Mouse (Mus musculus) CH12.LX (cell line): ENCODE measurements around the gene Amn. TPM values are rescaled to one million over a fixed set of nuclear protein-coding genes. Genes with fewer than 3 reads are reported as not detected.

Experiments used
- DNase-seq: peaks from one replicate; pipeline ENCODE4 v3.0.0-alpha.2; 2013; ENCODE audit errors: extremely low read depth
- H3K27ac ChIP-seq: 2 replicates; pipeline ENCODE4 v1.5.1; 2012; ENCODE audit warnings: low read depth, mild to moderate bottlenecking, control low read depth, moderate library complexity; ENCODE audit not compliant: insufficient read depth
- H3K27me3 ChIP-seq: replicated peaks from 2 replicates; pipeline ENCODE3; 2012; ENCODE audit warnings: inconsistent platforms
- H3K36me3 ChIP-seq, 2 experiments: replicated peaks in 1 of 2; 2 replicates each; pipeline versions ENCODE3 to v1.6.1; 2012; ENCODE audit warnings: inconsistent platforms in 1 of 2, low read length in 1 of 2, mild to moderate bottlenecking in 1 of 2, mixed read lengths in 1 of 2, moderate library complexity in 1 of 2; ENCODE audit not compliant: control insufficient read depth in 1 of 2, insufficient read depth in 1 of 2
- H3K4me1 ChIP-seq, 2 experiments: 2 replicates each; pipeline ENCODE4 v1.6.1; 2012; ENCODE audit warnings: inconsistent platforms in 1 of 2, moderate library complexity in 1 of 2; ENCODE audit not compliant: insufficient read depth in 2 of 2, control insufficient read depth in 1 of 2
- H3K4me2 ChIP-seq: 2 replicates; pipeline ENCODE4 v1.6.1; 2012; ENCODE audit warnings: low read depth, mild to moderate bottlenecking, control low read depth; ENCODE audit not compliant: poor library complexity, insufficient read depth, severe bottlenecking
- H3K4me3 ChIP-seq, 3 experiments: fragments of 150-350 bp in 1 of 3; sonication (generic) in 1 of 3; replicated peaks in 1 of 3; 2 replicates each; pipeline versions ENCODE3 to v1.5.1; 2011 to 2012; ENCODE audit warnings: low read depth in 2 of 3, low read length in 2 of 3, mild to moderate bottlenecking in 2 of 3, moderate library complexity in 2 of 3, control low read depth in 1 of 3, improper control_type of control experiment in 1 of 3, inconsistent platforms in 1 of 3, mixed read lengths in 1 of 3; ENCODE audit not compliant: poor library complexity in 1 of 3
- H3K79me2 ChIP-seq: replicated peaks from 2 replicates; pipeline ENCODE4 v1.6.1; 2012; ENCODE audit warnings: mild to moderate bottlenecking, moderate library complexity; ENCODE audit not compliant: control insufficient read depth, poor library complexity, insufficient read depth, severe bottlenecking; ENCODE audit errors: extremely low read depth
- H3K9ac ChIP-seq: 2 replicates; pipeline ENCODE4 v1.6.1; 2012; ENCODE audit warnings: low read depth, mild to moderate bottlenecking, control low read depth, moderate library complexity; ENCODE audit not compliant: insufficient read depth
- H3K9me3 ChIP-seq: replicated peaks from 2 replicates; pipeline ENCODE3; 2012; ENCODE audit warnings: low read length, inconsistent platforms, mixed read lengths
- BHLHE40 ChIP-seq: IDR thresholded peaks from 2 replicates; pipeline ENCODE4 v1.6.1; 2011; ENCODE audit warnings: mild to moderate bottlenecking, low read depth, low read length, improper control_type of control experiment
- CHD1 ChIP-seq: IDR thresholded peaks from 2 replicates; pipeline ENCODE4 v1.6.1; 2012; ENCODE audit warnings: low read depth, low read length, improper control_type of control experiment, inconsistent platforms
- E2F4 ChIP-seq: IDR thresholded peaks from 2 replicates; pipeline ENCODE4 v1.6.1; 2011; ENCODE audit warnings: low read depth, low read length, improper control_type of control experiment; ENCODE audit not compliant: insufficient replicate concordance
- EP300 ChIP-seq: IDR thresholded peaks from 2 replicates; pipeline ENCODE4 v1.6.1; 2011; ENCODE audit warnings: low read length, improper control_type of control experiment
- HCFC1 ChIP-seq: IDR thresholded peaks from 2 replicates; pipeline ENCODE4 v1.6.1; 2012; ENCODE audit warnings: low read depth, mild to moderate bottlenecking, inconsistent platforms, low read length, improper control_type of control experiment
- KAT2A ChIP-seq: IDR thresholded peaks from 2 replicates; pipeline ENCODE4 v1.6.1; 2012; ENCODE audit warnings: low read length, improper control_type of control experiment, inconsistent platforms; ENCODE audit not compliant: insufficient replicate concordance
- MAFK ChIP-seq: IDR thresholded peaks from 2 replicates; pipeline ENCODE4 v1.6.1; 2011; ENCODE audit warnings: low read length, improper control_type of control experiment; ENCODE audit not compliant: insufficient replicate concordance
- MAX ChIP-seq: IDR thresholded peaks from 2 replicates; pipeline ENCODE4 v1.6.1; 2011; ENCODE audit warnings: low read length, improper control_type of control experiment
- MAZ ChIP-seq: IDR thresholded peaks from 2 replicates; pipeline ENCODE4 v1.6.1; 2012; ENCODE audit warnings: low read depth, mild to moderate bottlenecking, inconsistent platforms, low read length, improper control_type of control experiment, moderate library complexity
- NELFE ChIP-seq: IDR thresholded peaks from 2 replicates; pipeline ENCODE4 v1.6.1; 2011; ENCODE audit warnings: low read depth, low read length, improper control_type of control experiment
- RAD21 ChIP-seq: IDR thresholded peaks from 2 replicates; pipeline ENCODE4 v1.6.1; 2011; ENCODE audit warnings: low read depth, mild to moderate bottlenecking, low read length, improper control_type of control experiment, moderate library complexity
- RCOR1 ChIP-seq: conservative IDR thresholded peaks from 2 replicates; pipeline ENCODE4 v1.6.1; 2012; ENCODE audit warnings: low read depth, mild to moderate bottlenecking, inconsistent platforms, low read length, improper control_type of control experiment
- SIN3A ChIP-seq: IDR thresholded peaks from 2 replicates; pipeline ENCODE4 v1.6.1; 2012; ENCODE audit warnings: low read length, improper control_type of control experiment, inconsistent platforms
- TCF12 ChIP-seq: IDR thresholded peaks from 2 replicates; pipeline ENCODE4 v1.6.1; 2014; ENCODE audit warnings: low read depth, mild to moderate bottlenecking, inconsistent platforms, low read length, improper control_type of control experiment
- UBTF ChIP-seq: IDR thresholded peaks from 2 replicates; pipeline ENCODE4 v1.6.1; 2012; ENCODE audit warnings: low read depth, mild to moderate bottlenecking, inconsistent platforms, low read length, improper control_type of control experiment, moderate library complexity
- USF1 ChIP-seq: IDR thresholded peaks from 2 replicates; pipeline ENCODE4 v1.6.1; 2014; ENCODE audit warnings: low read depth, mild to moderate bottlenecking, inconsistent platforms, low read length, improper control_type of control experiment
- USF2 ChIP-seq: conservative IDR thresholded peaks from 2 replicates; pipeline ENCODE4 v1.6.1; 2011; ENCODE audit warnings: low read depth, low read length, improper control_type of control experiment
- ZC3H11A ChIP-seq: IDR thresholded peaks from 2 replicates; pipeline ENCODE4 v1.6.1; 2012; ENCODE audit warnings: low read depth, mild to moderate bottlenecking, inconsistent platforms, low read length, improper control_type of control experiment
- ZKSCAN1 ChIP-seq: IDR thresholded peaks from 2 replicates; pipeline ENCODE4 v1.6.1; 2012; ENCODE audit warnings: low read depth, inconsistent platforms, low read length, improper control_type of control experiment, borderline replicate concordance
- ZMIZ1 ChIP-seq: IDR thresholded peaks from 2 replicates; pipeline ENCODE4 v1.6.1; 2012; ENCODE audit warnings: low read depth, mild to moderate bottlenecking, inconsistent platforms, low read length, improper control_type of control experiment
- dilution Hi-C: fragments of 300-500 bp; cut with MboI; formaldehyde crosslinking; loops from 2 replicates; pipeline ENCODE4 v1.14.3; 2020; ENCODE audit warnings: low sequenced_read_pairs; ENCODE audit not compliant: extremely low pct_unique_long_range_greater_than_20kb, extremely low pct_ligation_motif_present
- in situ Hi-C: fragments of 300-500 bp; cut with MboI; formaldehyde crosslinking; loops from 3 replicates; pipeline ENCODE4 v1.14.3; 2019; ENCODE audit warnings: low sequenced_read_pairs, low pct_ligation_motif_present, low pct_unique_long_range_greater_than_20kb, mixed read lengths
- polyA plus RNA-seq: library from polyadenylated mRNA; unstranded; fragments of >175 nt; gene quantifications from 2 replicates; pipeline ENCODE4 v1.2.1, GENCODE M21; 2012; ENCODE audit warnings: low read depth; ENCODE audit not compliant: insufficient read length
- total RNA-seq, 2 experiments: library from RNA; depleted of rRNA; stranded (reverse); fragments of 300-350 nt in 1 of 2; fragments of >200 nt in 1 of 2; gene quantifications; 2 replicates each; pipeline ENCODE4 v1.2.3; 2012 to 2014

The Amn gene
- total and polyA plus RNA-seq, 3 experiments = 0.55 to 0.62 (median 0.61) TPM

- Histone ChIP-seq H3K9ac (no peak overlapping the region), H3K27me3 (no peaks in the 10 kb centered on the region), H3K36me3 (peaks cover 72 to 94% of the 10 kb centered on the region in 2 experiments), H3K4me2 (no peak overlapping the region), H3K79me2 (peaks cover 1% of the 10 kb centered on the region; the same call in 1 of the 2 replicates), H3K4me1 (peaks cover 16 to 31% of the 10 kb centered on the region in 2 experiments), H3K9me3 (no peaks in the 10 kb centered on the region), H3K4me3 (no peak overlapping the region), H3K27ac (no peak overlapping the region)
- dilution Hi-C loops (no loop called here), in situ Hi-C loops (no loop called here)
- TF ChIP-seq HCFC1 = no peak
- TF ChIP-seq UBTF = no peak
- TF ChIP-seq MAFK = no peak
- DNase-seq = no peak
Measured at GRCm38 (mm10) chr12:111239930-111240329, 31.0 kb upstream of the Amn start.

DNA sequence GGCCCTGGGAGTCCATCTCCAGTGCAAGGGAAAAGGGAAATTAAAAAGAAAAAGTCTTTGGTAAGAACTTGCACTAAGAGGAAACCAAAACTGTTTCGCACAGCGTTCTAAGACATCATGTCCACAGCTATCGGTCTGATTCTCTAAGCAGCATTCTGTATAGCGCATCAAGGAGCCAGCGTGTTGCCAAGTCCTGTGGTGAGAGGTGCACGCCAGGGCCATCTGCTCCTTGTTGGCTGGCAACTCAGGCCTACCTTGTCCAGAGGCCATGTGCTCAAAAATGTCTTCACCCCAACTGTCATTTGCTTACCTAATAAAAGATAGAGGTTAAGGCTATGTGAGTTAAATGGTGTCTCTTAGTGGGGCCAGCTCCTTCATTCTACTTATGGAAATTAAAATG, 29.0 kb upstream of the Amn start:
- H3K27ac ChIP-seq = no peak overlapping the region
- H3K9me3 ChIP-seq = no peaks in the 10 kb centered on the region
- TF ChIP-seq USF1 = no peak
- TF ChIP-seq NELFE = no peak
- TF ChIP-seq EP300 = no peak
- no peak for TF ChIP-seq ZMIZ1
- no peak for TF ChIP-seq SIN3A
- no peak for TF ChIP-seq TCF12
- no peak for TF ChIP-seq RCOR1
- no peak for TF ChIP-seq MAZ
- no peak for TF ChIP-seq E2F4
- no peak for TF ChIP-seq USF2
- no peak for TF ChIP-seq ZKSCAN1
- TF ChIP-seq BHLHE40 = no peak
- TF ChIP-seq CHD1 = no peak
- TF ChIP-seq MAX = no peak
- TF ChIP-seq ZC3H11A = no peak
- no peak for TF ChIP-seq RAD21
- TF ChIP-seq KAT2A = no peak
- TF ChIP-seq, all 38 proteins: peak for 0
- H3K4me3 ChIP-seq = no peak overlapping the region
- no peaks in the 10 kb centered on the region for H3K27me3 ChIP-seq
- peaks cover 16 to 25% of the 10 kb centered on the region in 2 experiments for H3K4me1 ChIP-seq
- no peak overlapping the region for H3K9ac ChIP-seq
- in situ Hi-C loops (no loop called here), dilution Hi-C loops (no loop called here)
- no peaks in the 10 kb centered on the region for H3K79me2 ChIP-seq
- no peak for DNase-seq
- peaks cover 80 to 95% of the 10 kb centered on the region in 2 experiments for H3K36me3 ChIP-seq
- H3K4me2 ChIP-seq = no peak overlapping the region
